Mouse (Mus musculus) cerebellum, adult 9-11 months (tissue): ENCODE results near the gene Sfxn4.
"Not testable (repeated sequence)": the region's sequence is repeated elsewhere in the genome, so short reads cannot be mapped to it uniquely, and the experiment has no call there.

Source experiments
- DNase-seq: peaks from one replicate; pipeline ENCODE4 v3.0.0; 2022

Sfxn4 gene

GRCm38 (mm10) chr19:60860868-60861700, at the start of gene Sfxn4:
Gene Sfxn4, minus strand, starts transcription at chr19:60861479.
- peak; percentile 93 for DNase-seq

DNA sequence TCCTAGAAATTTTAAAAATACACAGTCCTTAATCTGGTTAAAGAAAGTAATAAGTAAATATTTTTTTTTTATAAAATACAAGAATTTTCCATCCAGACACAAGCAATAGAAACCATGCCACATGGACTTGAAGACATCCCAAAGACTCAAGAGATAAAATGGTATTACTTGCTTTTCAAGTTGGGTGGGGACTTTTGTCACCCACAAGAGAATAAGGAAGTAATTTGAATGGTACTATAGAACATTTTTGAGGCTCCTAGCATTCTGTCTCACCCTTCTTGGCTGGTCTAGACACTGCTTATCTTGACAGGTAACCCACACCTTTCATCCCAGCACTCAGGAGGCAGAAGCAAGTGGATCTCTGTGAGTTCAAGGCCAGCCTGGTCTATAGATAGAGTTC, 49.0 kb upstream of the Sfxn4 start:
- DNase-seq = no peak

- no peak for DNase-seq
Measured at GRCm38 (mm10) chr19:60905477-60905876, 44.2 kb upstream of the Sfxn4 start.

GRCm38 (mm10) chr19:60903971-60904370, 42.7 kb upstream of the Sfxn4 start:
- no peak for DNase-seq

GRCm38 (mm10) chr19:60903139-60903538, 41.9 kb upstream of the Sfxn4 start:
- no peak for DNase-seq

DNA sequence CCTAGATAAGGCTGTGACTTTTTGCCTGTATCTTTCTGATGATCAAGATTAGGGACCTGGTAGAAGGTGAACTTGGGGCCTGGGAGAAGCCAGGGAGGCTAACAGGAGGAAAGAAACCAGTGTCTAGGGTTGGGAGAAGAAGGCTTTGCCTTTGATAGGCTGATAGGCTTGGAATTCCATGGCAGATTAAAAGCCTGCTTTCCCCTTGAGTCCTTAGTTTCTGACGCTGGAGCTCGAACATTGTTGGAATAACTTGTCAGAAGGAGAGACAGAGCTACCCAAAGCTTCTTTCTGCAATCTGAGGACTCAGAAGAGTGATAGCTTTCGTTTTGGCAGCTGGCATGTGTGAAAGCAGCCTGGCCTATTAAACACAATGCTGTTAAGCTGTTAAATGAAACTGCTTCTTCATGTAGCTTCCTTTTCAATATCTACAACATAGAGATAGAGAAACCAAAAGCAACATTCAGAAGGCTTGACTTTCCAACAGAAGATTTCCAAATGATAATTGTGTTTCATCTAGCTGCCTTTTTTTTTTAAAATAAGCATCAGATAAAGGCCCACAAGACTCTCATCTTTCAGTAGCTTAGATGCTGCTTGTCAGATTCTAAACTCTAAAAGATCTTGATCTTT, 34.1 kb upstream of the Sfxn4 start:
- DNase-seq = no peak

DNA sequence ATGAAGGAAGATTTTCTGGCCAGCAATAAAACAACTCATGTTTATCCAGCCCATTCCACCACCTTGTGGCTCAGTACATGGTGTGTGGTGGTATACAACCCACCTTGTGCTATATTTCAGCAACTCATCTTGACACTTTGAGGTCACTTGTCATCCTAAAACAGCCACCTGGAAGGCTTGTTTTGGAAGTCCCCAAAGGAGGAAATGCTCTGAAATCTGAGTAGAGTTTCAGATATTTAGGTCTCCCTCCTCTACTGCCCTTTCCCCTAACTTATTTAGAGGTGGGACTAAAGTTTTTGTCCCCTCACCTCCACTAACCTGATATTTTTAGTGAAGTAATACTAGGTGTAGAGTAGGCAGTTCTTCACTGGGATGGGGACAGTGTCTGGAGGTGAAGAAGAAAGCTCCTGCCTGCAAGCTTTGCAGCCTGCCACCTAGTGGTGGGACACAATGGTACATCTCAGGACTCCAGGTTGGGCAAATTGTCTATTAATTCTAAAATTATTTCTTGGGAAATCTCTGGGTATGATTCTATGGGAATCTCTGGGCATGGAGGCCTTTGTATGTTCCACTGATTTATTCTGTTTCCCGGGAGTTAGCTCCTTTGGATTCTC, 30.8 kb upstream of the Sfxn4 start:
- peak; percentile 66 for DNase-seq

DNA sequence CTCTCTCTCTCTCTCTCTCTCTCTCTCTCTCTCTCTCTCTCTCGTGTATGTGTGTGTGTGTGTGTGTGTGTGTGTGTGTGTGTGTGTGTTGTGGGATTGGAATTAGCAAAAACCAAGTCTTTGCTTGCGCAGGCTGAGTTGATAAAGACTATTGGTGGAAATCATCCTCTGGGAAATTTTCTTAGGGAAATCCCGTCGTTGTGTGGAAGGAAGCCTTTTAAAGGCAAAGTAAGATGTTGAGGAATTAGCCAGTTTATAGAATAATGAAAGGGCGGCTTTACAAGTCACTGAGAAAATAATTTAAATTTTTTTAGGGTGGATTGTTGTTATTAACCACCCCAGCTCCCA, 29.8 kb upstream of the Sfxn4 start:
- no peak for DNase-seq

GRCm38 (mm10) chr19:60890391-60891122, 29.3 kb upstream of the Sfxn4 start:
- no peak for DNase-seq

- peak; percentile 97 for DNase-seq
Measured at GRCm38 (mm10) chr19:60889714-60890315, 28.5 kb upstream of the Sfxn4 start, which contains the start of gene Grk5. Gene Grk5, plus strand, starts transcription at chr19:60889749.

DNA sequence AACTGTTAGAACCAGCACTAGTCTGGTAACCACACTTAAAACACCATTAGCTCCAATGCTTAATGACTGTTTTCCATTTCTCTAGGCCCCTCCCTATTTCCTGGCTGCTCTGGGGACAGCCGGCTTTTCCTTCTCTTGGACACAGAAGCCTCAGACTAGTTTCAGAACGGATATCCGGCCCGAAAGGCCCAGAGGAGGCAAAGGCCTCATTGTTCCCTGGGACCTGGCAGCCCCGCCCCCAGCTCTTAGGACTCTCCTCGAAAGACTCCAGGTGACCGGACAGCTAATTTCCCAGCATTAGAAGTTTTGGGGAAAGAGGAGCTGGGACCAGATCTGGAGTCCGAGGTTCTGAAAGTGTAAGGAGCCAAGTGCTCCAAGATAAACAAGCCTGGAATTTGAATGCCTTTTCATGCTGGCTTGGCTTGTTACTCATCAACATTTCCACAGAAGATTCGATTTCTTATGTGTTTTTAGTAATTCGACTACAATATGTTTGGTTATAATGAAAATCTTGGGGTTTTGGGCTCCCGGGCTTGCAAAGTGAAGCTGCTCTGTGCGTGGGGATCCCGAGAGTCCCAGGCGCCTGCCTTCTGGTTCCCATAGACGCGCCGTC, 27.9 kb upstream of the Sfxn4 start:
- peak; percentile 71 for DNase-seq

DNA sequence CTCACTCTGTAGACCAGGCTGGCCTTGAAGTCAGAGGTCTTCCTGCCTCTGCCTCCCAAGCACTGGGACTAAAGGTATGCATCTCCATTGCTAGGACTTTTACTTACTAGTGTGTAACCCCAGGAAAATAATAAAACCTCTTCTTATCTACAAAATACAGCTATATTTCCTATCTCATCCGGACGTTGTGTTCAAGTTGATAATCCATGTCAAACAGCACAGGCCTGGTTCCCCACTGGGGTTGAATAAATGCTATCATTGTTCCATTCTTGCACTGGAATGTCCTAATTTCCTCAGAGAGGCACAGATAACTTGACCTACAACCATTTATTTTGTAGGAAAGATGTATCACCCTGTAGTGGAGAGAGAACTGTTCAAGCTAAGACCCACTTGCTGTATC, 26.4 kb upstream of the Sfxn4 start:
- no peak for DNase-seq

- DNase-seq = peak; percentile 42
Measured at GRCm38 (mm10) chr19:60883129-60883528, 21.9 kb upstream of the Sfxn4 start.

DNA sequence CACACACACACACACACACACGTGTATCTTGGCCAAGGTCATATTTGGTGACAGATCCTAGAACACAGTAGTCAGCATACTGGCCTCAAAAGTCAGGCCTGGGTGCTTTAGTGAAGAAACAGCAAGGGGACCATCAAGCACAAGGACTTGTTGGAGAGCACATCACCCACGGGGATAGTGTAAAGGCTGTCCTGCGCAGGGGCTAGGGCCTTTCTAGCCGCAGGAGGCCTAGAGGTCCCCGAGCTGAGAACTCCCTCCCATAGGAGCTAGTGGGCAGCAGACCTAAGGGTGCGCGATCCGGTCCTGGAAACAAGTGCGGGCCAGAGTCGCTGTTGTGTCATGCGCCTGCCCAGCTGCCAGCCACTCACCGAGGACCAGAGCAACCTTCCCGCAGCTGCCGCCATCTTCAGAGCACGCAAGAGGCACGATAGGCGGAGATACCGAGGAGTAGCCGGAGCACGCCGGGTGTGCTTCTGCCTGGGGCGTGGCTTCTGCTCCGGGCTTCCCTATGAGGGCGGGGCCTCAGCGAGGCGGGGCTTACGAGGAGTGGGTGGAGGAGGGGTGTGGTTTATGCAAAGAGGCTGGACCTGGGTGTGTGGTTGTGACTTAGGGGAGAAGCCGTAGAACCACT, 12.9 kb upstream of the Sfxn4 start, which contains the start of gene Prdx3:
Prdx3 (minus strand) TSS at position 493 of the 631 bp plus-strand sequence.
- DNase-seq = peak; percentile 97

- DNase-seq = peak; percentile 52
Measured at GRCm38 (mm10) chr19:60873501-60873900, 12.2 kb upstream of the Sfxn4 start.

GRCm38 (mm10) chr19:60872272-60872671, 11.0 kb upstream of the Sfxn4 start:
- DNase-seq = no peak

- no peak for DNase-seq
Measured at GRCm38 (mm10) chr19:60871366-60871765, 10.1 kb upstream of the Sfxn4 start.

DNA sequence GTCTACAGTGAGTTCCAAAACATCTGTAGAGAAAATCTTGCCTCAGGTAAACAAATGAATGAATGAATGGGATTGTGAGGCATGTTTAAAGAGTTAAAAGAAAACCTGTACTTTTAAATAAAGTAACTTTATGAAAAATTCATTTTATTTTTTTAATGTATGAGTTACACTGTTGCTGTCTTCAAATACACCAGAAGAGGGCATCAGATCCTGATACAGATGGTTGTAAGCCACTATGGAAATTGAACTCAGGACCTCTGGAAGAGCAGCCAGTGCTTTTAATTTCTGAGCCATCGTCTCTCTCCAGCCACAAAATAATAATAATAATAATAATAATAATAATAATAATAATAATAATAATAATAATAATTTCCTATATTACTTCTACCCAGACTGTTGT, 9.2 kb upstream of the Sfxn4 start:
- no peak for DNase-seq

DNA sequence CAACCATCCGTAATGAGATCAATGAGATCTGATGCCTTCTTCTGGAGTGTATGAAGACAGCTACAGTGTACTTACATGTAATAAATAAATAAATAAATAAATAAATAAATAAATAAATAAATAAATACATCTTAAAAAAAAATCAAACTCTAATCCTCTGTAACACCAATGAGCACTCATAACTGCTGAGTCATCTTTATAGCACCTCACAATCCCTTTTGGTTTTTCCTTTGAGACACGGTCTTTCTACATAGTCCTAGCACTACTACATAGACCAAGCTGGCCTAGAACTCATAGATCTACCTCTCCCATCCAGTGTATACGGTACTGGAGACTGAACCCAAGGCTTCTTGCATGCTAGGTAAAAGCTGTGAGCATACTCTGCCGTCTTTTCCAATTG, 4.9 kb upstream of the Sfxn4 start:
- not testable (repeated sequence) for DNase-seq

DNA sequence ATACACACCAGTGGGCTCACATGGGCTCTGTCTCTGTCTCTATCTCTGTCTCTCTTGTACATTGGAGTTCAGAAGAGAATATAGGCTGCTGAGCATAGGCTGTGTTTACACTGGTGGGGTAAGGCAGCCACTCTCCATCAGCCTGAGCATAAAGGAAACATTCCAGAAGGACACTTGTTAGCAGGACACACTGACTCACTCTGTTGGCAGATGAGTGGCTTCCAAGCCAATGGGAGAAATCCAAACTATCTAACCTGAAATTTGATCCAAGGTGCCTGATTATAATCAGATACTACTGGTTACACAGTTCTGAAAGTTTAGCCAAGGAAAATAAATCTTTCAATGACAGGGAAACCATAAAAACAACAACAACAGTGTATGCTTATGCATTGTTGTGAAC, 15.5 kb downstream of the Sfxn4 start:
- DNase-seq = no peak

GRCm38 (mm10) chr19:60843324-60843723, 18.0 kb downstream of the Sfxn4 start:
- DNase-seq = no peak

- peak; percentile 52 for DNase-seq
Measured at GRCm38 (mm10) chr19:60837747-60838146, 23.5 kb downstream of the Sfxn4 start.
